9 mouse cellular contexts compared by ENCODE assay signal in the genomic region with DNA sequence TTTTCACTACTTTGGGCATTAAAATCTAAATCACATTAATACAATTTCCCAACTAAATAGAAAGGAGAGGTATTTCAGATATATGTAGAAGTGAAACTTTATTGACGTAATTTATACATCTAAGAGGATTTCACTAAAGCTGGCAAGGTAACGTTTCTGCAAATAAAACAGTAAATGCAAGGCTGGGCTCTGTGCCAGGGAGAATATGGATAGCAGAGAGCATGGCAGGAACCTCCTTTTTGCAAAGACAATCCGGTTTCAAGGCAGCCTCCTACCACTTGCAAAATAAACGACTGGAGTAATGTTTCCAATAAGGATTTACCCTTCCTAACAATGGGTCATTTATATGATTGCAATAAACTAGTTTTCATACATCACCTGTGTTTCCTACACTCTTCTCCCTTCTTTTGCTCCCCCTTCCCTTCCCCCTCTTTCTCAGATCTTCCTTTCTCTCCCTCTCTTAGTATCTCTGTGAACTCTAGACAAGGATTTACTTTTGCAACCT. TPM values are rescaled to one million over a fixed set of nuclear protein-coding genes. Genes with fewer than 3 reads are reported as not detected.
DNase-seq lines count a peak whose midpoint lies in the region; ATAC-seq and TF ChIP-seq lines count a peak whose summit lies in the region.
"Had no signal": no experiment of that assay in that cellular context is flagged by ENCODE, and none has a peak within 500 bp of the region (broad histone marks: within the 10 kb centered on the region; RNA-seq: fewer than 3 reads in every experiment).

No protein-coding gene starts in this region.

- H3K4me1 ChIP-seq in kidney, embryonic 16.5 days (ENCODE audit: insufficient read depth, low read length) = peaks cover 29% of the 10 kb centered on the region
- peaks cover 15% of the 10 kb centered on the region for H3K4me1 ChIP-seq in embryonic facial prominence, embryonic 14.5 days (ENCODE audit: control insufficient read depth, insufficient read depth, low read length)
- no peaks in the 10 kb centered on the region for H3K4me1 ChIP-seq in hindbrain, postnatal 0 days (ENCODE audit: insufficient read depth, low read length)
- 0 out of 2 replicates have a peak, but pooled peaks cover 2% of the 10 kb centered on the region for H3K4me1 ChIP-seq in midbrain, postnatal 0 days (ENCODE audit: insufficient read depth, low read length)

- no peak for ATAC-seq in kidney, embryonic 16.5 days (ENCODE audit: low FRiP score, low TSS enrichment)
- no peak for ATAC-seq in embryonic facial prominence, embryonic 14.5 days (ENCODE audit: low read depth)
- no peak for ATAC-seq in hindbrain, postnatal 0 days
- ATAC-seq in midbrain, postnatal 0 days (ENCODE audit: low FRiP score) = no peak
- ATAC-seq: Patski had no signal

- WGBS in kidney, embryonic 16.5 days = 16% methylated on average over 4 of the region's 4 CpGs
- WGBS in embryonic facial prominence, embryonic 14.5 days = 8% methylated on average over 4 of the region's 4 CpGs
- 20% methylated on average over 4 of the region's 4 CpGs for WGBS in hindbrain, postnatal 0 days
- WGBS in midbrain, postnatal 0 days = 14% methylated on average over 4 of the region's 4 CpGs

- peak overlapping the region; percentile 64 for H3K27ac ChIP-seq in kidney, embryonic 16.5 days (ENCODE audit: low read length)
- peak overlapping the region; percentile 98 for H3K27ac ChIP-seq in embryonic facial prominence, embryonic 14.5 days (replicated peaks; ENCODE audit: low read depth, low read length)
- H3K27ac ChIP-seq in hindbrain, postnatal 0 days = peak overlapping the region; percentile 93
- H3K27ac ChIP-seq in midbrain, postnatal 0 days (ENCODE audit: low read depth, low read length) = no peak overlapping the region

- H3K4me3 ChIP-seq in kidney, embryonic 16.5 days (ENCODE audit: low read length) = peak overlapping the region; percentile 21; the same call in 1 of the 2 replicates
- peak overlapping the region; percentile 91 for H3K4me3 ChIP-seq in embryonic facial prominence, embryonic 14.5 days (ENCODE audit: low read depth, low read length)
- peak overlapping the region; percentile 88 for H3K4me3 ChIP-seq in hindbrain, postnatal 0 days (ENCODE audit: low read length)
- H3K4me3 ChIP-seq in midbrain, postnatal 0 days (ENCODE audit: low read depth, low read length) = no peak overlapping the region

- H3K9me3 ChIP-seq in kidney, embryonic 16.5 days (ENCODE audit: low read length) = no peaks in the 10 kb centered on the region
- no peaks in the 10 kb centered on the region for H3K9me3 ChIP-seq in embryonic facial prominence, embryonic 14.5 days (ENCODE audit: control insufficient read depth, low read length)
- no peaks in the 10 kb centered on the region for H3K9me3 ChIP-seq in hindbrain, postnatal 0 days (ENCODE audit: low read length)
- H3K9me3 ChIP-seq in midbrain, postnatal 0 days (ENCODE audit: low read length) = no peaks in the 10 kb centered on the region

- DNase-seq in kidney, adult 8-10 months = no peak
- peak; percentile 81 for DNase-seq in embryonic facial prominence, embryonic 14.5 days (ENCODE audit: low spot score)
- no peak for DNase-seq in hindbrain, postnatal 0 days (ENCODE audit: low spot score)
- no peak for DNase-seq in midbrain, postnatal 0 days (ENCODE audit: low spot score)
- DNase-seq in retina, embryonic 14.5 days (ENCODE audit: low spot score) = no peak
- DNase-seq in gastrocnemius, postnatal 4 days (ENCODE audit: low spot score in 2 of 2) = no peak
- no peak for DNase-seq in cerebellum, adult 11 months

- H3K36me3 ChIP-seq in kidney, embryonic 16.5 days (ENCODE audit: insufficient read depth, low read length) = no peaks in the 10 kb centered on the region
- no peaks in the 10 kb centered on the region for H3K36me3 ChIP-seq in embryonic facial prominence, embryonic 14.5 days (ENCODE audit: control insufficient read depth, insufficient read depth, low read length)
- H3K36me3 ChIP-seq in hindbrain, postnatal 0 days (ENCODE audit: insufficient read depth, low read length) = no peaks in the 10 kb centered on the region
- H3K36me3 ChIP-seq in midbrain, postnatal 0 days (ENCODE audit: insufficient read depth, low read length) = no peaks in the 10 kb centered on the region

- TF ChIP-seq CTCF in hindbrain, postnatal 0 days (IDR thresholded peaks at IDR 0.05; ENCODE audit: low read depth) = no peak
- TF ChIP-seq CTCF in midbrain, postnatal 0 days (IDR thresholded peaks at IDR 0.05) = no peak

- H3K9ac ChIP-seq in kidney, embryonic 16.5 days (replicated peaks; ENCODE audit: low read length) = peak overlapping the region; percentile 6; the same call in 1 of the 2 replicates
- H3K9ac ChIP-seq in embryonic facial prominence, embryonic 14.5 days (ENCODE audit: low read depth, low read length) = peak overlapping the region; percentile 100
- peak overlapping the region; percentile 19 for H3K9ac ChIP-seq in hindbrain, postnatal 0 days (replicated peaks; ENCODE audit: low read length)
- no peak overlapping the region for H3K9ac ChIP-seq in midbrain, postnatal 0 days (replicated peaks; ENCODE audit: low read length, poor library complexity, severe bottlenecking)

- peak overlapping the region; percentile 85 for H3K4me2 ChIP-seq in kidney, embryonic 16.5 days (replicated peaks; ENCODE audit: low read depth, low read length)
- peak overlapping the region; percentile 67 for H3K4me2 ChIP-seq in embryonic facial prominence, embryonic 14.5 days (ENCODE audit: low read depth, low read length)
- peak overlapping the region; percentile 85 for H3K4me2 ChIP-seq in hindbrain, postnatal 0 days (ENCODE audit: low read depth, low read length)
- H3K4me2 ChIP-seq in midbrain, postnatal 0 days (ENCODE audit: low read depth, low read length, poor library complexity, severe bottlenecking) = peak overlapping the region; percentile 36; the same call in 1 of the 2 replicates

- H3K27me3 ChIP-seq in kidney, embryonic 16.5 days (ENCODE audit: insufficient read depth, low read length) = peaks cover 17% of the 10 kb centered on the region
- H3K27me3 ChIP-seq in embryonic facial prominence, embryonic 14.5 days (replicated peaks; ENCODE audit: control insufficient read depth, insufficient read depth, low read length) = no peaks in the 10 kb centered on the region
- H3K27me3 ChIP-seq in hindbrain, postnatal 0 days (ENCODE audit: insufficient read depth, low read length) = no peaks in the 10 kb centered on the region
- H3K27me3 ChIP-seq in midbrain, postnatal 0 days (ENCODE audit: insufficient read depth, low read length) = peaks cover 25% of the 10 kb centered on the region
- H3K27me3 ChIP-seq: Patski had no signal

RNA-seq across cellular contexts. Expression of a gene that starts 2.0 kb away (rescaled TPM):
- 19.9 and 25.0 TPM in 2 replicates for polyA plus RNA-seq in kidney, embryonic 16.5 days (2015; fragmentation: Nextera tagmentation; extraction: Ambion mirVana)
- polyA plus RNA-seq in embryonic facial prominence, embryonic 14.5 days (2014; fragmentation: Nextera tagmentation; extraction: Ambion mirVana) = 61.7 and 62.6 TPM in 2 replicates
- 73.5 and 97.2 TPM in 2 replicates for total RNA-seq in hindbrain, postnatal 0 days (2014; rRNA removed)
- polyA plus RNA-seq in hindbrain, postnatal 0 days (2015; fragmentation: Nextera tagmentation; extraction: Ambion mirVana) = 71.0 and 76.8 TPM in 2 replicates
- total RNA-seq in midbrain, postnatal 0 days (2014; rRNA removed) = 45.9 and 51.7 TPM in 2 replicates
- 29.9 and 35.7 TPM in 2 replicates for polyA plus RNA-seq in midbrain, postnatal 0 days (2015; fragmentation: Nextera tagmentation; extraction: Ambion mirVana)
- total RNA-seq in gastrocnemius, postnatal 4 days (2021) = 100 to 1,000 TPM; 166 to 173 TPM

RNA-seq across cellular contexts. Expression of a gene that starts 3.4 kb away (rescaled TPM):
- 0.54 and 0.58 TPM in 2 replicates for polyA plus RNA-seq in kidney, embryonic 16.5 days (2015; fragmentation: Nextera tagmentation; extraction: Ambion mirVana)
- polyA plus RNA-seq in embryonic facial prominence, embryonic 14.5 days (2014; fragmentation: Nextera tagmentation; extraction: Ambion mirVana) = 4.1 and 4.4 TPM in 2 replicates
- total RNA-seq in hindbrain, postnatal 0 days (2014; rRNA removed) = 17.1 and 22.3 TPM in 2 replicates
- 31.6 and 37.8 TPM in 2 replicates for polyA plus RNA-seq in hindbrain, postnatal 0 days (2015; fragmentation: Nextera tagmentation; extraction: Ambion mirVana)
- total RNA-seq in midbrain, postnatal 0 days (2014; rRNA removed) = 8.4 and 13.5 TPM in 2 replicates
- polyA plus RNA-seq in midbrain, postnatal 0 days (2015; fragmentation: Nextera tagmentation; extraction: Ambion mirVana) = 13.7 and 16.2 TPM in 2 replicates
- 1 to 10 TPM; 3.6 to 4.4 TPM for total RNA-seq in gastrocnemius, postnatal 4 days (2021)
